Mouse (Mus musculus): ENCODE results near the gene Trim40.

- TF ChIP-seq FLI1 (IDR thresholded peaks at IDR 0.05; ENCODE audit: low read length) (no peak), GATA1 (IDR thresholded peaks at IDR 0.05; ENCODE audit: borderline replicate concordance, low read length) (no peak)
Observed at GRCm38 (mm10) chr17:36883350-36883749, 6.6 kb downstream of the Trim40 start.
